Mouse (Mus musculus): ENCODE results near the gene Cyp4f16. TPM values are rescaled to one million over a fixed set of nuclear protein-coding genes. Genes with fewer than 3 reads are reported as not detected.
"Not testable (repeated sequence)": the region's sequence is repeated elsewhere in the genome, so short reads cannot be mapped to it uniquely, and the experiment has no call there.

The Cyp4f16 gene
- polyA plus RNA-seq, 1 experiment from 2014 or later = 58.5 TPM

DNA sequence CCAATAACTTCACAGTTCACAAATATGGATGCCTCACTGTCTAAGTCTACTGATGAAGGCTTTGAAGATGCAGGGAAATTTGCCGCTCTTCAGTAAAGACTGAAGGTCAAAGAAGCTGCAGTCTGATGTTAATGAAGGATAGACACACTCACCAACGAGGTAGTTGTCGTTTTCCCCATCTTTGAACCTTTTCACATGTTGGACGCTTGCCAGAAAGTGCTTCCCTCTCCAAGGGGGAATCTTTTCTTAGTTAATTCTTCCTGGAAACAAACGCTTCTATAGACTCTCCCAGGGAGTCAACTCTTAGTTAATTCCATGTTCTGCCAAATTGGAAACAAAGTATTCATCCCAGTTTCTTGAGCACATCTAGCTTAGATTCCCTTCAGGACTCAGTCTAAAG, 20.2 kb upstream of the Cyp4f16 start:
- Histone ChIP-seq H3K4me1 (ENCODE audit: control insufficient read depth, insufficient read depth, low read length) (no peaks in the 10 kb centered on the region), H3K27ac (ENCODE audit: low read length) (no peak overlapping the region), H3K9ac (ENCODE audit: low read depth, low read length) (no peak overlapping the region), H3K4me2 (ENCODE audit: low read depth, low read length) (no peak overlapping the region), H3K27me3 (replicated peaks; ENCODE audit: control insufficient read depth, insufficient read depth, low read length) (no peaks in the 10 kb centered on the region), H3K9me3 (ENCODE audit: control insufficient read depth, low read length) (no peaks in the 10 kb centered on the region), H3K36me3 (ENCODE audit: control insufficient read depth, insufficient read depth, low read length) (no peaks in the 10 kb centered on the region), H3K4me3 (ENCODE audit: low read length) (no peak overlapping the region)
- 86% methylated on average over 5 of the region's 5 CpGs for WGBS
- ATAC-seq = no peak

DNA sequence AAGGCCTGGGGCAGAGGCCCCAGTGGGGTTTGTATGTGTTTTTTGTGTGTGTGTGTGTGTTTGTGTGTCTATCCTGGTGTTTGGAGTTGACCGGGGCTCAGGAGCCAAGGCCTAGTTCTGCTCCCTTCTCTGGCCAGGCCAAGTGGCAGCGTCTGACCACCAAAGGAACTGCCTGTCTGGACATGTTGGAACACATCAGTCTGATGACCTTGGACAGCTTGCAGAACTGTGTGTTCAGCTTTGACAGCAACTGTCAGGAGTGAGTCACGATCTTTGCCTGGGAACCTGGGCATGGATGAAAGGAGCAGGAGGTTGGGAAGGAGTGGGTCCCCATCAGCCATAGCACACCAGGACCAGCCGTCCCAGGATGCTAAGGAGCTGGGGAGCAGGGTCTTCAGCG, 14.4 kb upstream of the Cyp4f16 start:
- no peak for ATAC-seq
- 83% methylated on average over 5 of the region's 5 CpGs for WGBS
- no peak overlapping the region for H3K27ac ChIP-seq (ENCODE audit: low read length)

DNA sequence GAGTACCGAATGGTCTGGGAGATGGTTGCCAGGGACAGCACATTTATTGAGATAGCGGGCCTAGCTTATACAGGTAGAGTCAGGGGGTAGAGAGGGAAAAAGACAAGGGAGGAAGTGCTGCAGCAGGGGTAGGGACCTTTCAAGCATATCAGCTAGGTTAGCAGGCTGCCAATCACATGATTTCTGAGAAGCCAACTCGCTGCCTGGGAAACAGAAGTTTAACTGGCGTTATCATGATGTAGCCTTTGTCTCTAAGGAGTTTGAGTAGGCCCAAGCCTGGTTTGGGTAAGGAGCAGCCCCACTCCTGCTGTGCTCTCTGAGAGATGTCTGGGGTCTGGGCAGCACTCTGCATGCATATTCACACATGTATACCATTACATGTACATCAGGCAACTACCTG, 14.0 kb upstream of the Cyp4f16 start:
- Histone ChIP-seq H3K4me2 (ENCODE audit: low read depth, low read length) (no peak overlapping the region), H3K27ac (ENCODE audit: low read length) (no peak overlapping the region), H3K4me1 (ENCODE audit: control insufficient read depth, insufficient read depth, low read length) (no peaks in the 10 kb centered on the region), H3K27me3 (replicated peaks; ENCODE audit: control insufficient read depth, insufficient read depth, low read length) (no peaks in the 10 kb centered on the region), H3K9ac (ENCODE audit: low read depth, low read length) (no peak overlapping the region), H3K4me3 (ENCODE audit: low read length) (no peak overlapping the region), H3K36me3 (ENCODE audit: control insufficient read depth, insufficient read depth, low read length) (no peaks in the 10 kb centered on the region), H3K9me3 (ENCODE audit: control insufficient read depth, low read length) (no peaks in the 10 kb centered on the region)
- WGBS = 91% methylated on average over 4 of the region's 4 CpGs
- no peak for ATAC-seq

More for the DNA sequence above, 14.4 kb upstream of the Cyp4f16 start:
- H3K27me3 ChIP-seq (replicated peaks; ENCODE audit: control insufficient read depth, insufficient read depth, low read length) = no peaks in the 10 kb centered on the region
- H3K4me2 ChIP-seq (ENCODE audit: low read depth, low read length) = no peak overlapping the region
- H3K9ac ChIP-seq (ENCODE audit: low read depth, low read length) = no peak overlapping the region
- no peaks in the 10 kb centered on the region for H3K36me3 ChIP-seq (ENCODE audit: control insufficient read depth, insufficient read depth, low read length)
- H3K9me3 ChIP-seq (ENCODE audit: control insufficient read depth, low read length) = no peaks in the 10 kb centered on the region
- H3K4me3 ChIP-seq (ENCODE audit: low read length) = no peak overlapping the region
- no peaks in the 10 kb centered on the region for H3K4me1 ChIP-seq (ENCODE audit: control insufficient read depth, insufficient read depth, low read length)

DNA sequence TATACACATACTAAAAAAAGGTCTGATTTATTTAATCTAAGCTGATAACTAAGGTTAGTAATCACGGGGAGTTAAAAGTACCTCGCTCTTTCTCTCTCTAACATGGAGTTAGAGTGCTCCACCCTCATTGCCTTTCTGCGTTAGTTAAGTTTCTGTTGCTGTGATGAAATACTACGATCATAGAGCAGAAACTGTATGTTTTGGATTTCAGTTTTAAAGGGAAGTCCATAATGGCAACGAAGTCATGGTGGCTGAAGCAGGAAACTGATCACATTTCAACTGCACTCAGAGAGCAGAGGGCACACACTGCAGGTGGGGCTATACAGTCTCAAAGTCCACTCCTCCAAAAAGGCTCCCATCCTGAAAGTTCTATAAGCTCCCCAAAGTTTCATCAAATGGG, 13.5 kb upstream of the Cyp4f16 start:
- Histone ChIP-seq H3K4me2 (ENCODE audit: low read depth, low read length) (no peak overlapping the region), H3K9me3 (ENCODE audit: control insufficient read depth, low read length) (no peaks in the 10 kb centered on the region), H3K9ac (ENCODE audit: low read depth, low read length) (no peak overlapping the region), H3K27me3 (replicated peaks; ENCODE audit: control insufficient read depth, insufficient read depth, low read length) (no peaks in the 10 kb centered on the region), H3K4me3 (ENCODE audit: low read length) (no peak overlapping the region), H3K36me3 (ENCODE audit: control insufficient read depth, insufficient read depth, low read length) (no peaks in the 10 kb centered on the region), H3K4me1 (ENCODE audit: control insufficient read depth, insufficient read depth, low read length) (no peaks in the 10 kb centered on the region), H3K27ac (ENCODE audit: low read length) (no peak overlapping the region)
- WGBS = 85% methylated on average over 5 of the region's 5 CpGs
- ATAC-seq = no peak

DNA sequence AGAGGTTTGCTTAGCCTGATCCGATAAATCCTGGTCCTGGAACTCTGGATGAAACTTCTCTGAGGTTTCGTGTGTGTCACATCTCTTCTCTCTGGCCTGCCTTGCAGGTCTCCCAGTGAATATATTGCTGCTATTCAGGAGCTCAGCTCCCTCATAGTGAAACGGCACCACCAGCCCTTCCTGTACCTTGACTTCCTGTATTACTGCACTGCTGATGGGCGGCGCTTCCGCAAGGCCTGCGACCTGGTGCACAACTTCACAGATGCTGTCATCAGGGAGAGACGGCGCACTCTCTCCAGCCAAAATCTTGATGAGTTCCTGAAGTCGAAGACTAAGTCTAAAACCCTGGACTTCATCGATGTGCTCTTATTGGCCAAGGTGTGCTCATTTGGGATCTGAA, 12.5 kb upstream of the Cyp4f16 start:
- no peaks in the 10 kb centered on the region for H3K4me1 ChIP-seq (ENCODE audit: control insufficient read depth, insufficient read depth, low read length)
- H3K27ac ChIP-seq (ENCODE audit: low read length) = no peak overlapping the region
- no peaks in the 10 kb centered on the region for H3K9me3 ChIP-seq (ENCODE audit: control insufficient read depth, low read length)
- no peak overlapping the region for H3K9ac ChIP-seq (ENCODE audit: low read depth, low read length)
- H3K27me3 ChIP-seq (replicated peaks; ENCODE audit: control insufficient read depth, insufficient read depth, low read length) = no peaks in the 10 kb centered on the region
- no peak overlapping the region for H3K4me2 ChIP-seq (ENCODE audit: low read depth, low read length)
- ATAC-seq = no peak
- 89% methylated on average over 11 of the region's 11 CpGs for WGBS
- H3K36me3 ChIP-seq (ENCODE audit: control insufficient read depth, insufficient read depth, low read length) = no peaks in the 10 kb centered on the region
- H3K4me3 ChIP-seq (ENCODE audit: low read length) = no peak overlapping the region

DNA sequence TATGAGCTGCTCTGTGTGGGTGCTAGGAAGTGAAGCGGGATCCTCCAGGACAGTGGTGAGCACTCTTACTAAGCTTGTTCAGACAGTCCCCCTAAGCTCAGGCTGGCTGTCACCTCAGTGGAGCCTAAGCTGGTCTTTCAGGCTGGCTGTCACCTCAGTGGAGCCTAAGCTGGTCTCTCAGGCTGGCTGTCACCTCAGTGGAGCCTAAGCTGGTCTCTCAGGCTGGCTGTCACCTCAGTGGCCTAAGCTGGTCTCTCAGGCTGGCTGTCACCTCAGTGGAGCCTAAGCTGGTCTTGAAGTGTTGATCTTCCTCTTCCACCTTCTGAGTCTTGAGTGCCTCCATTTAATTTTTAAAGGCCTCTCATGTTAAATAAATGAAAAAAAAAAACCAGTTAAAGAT, 10.0 kb upstream of the Cyp4f16 start:
- 100% methylated on average over 1 of the region's 1 CpGs for WGBS
- H3K4me2 ChIP-seq (ENCODE audit: low read depth, low read length); H3K27ac ChIP-seq (ENCODE audit: low read length); ATAC-seq; H3K9me3 ChIP-seq (ENCODE audit: control insufficient read depth, low read length); H3K27me3 ChIP-seq (replicated peaks; ENCODE audit: control insufficient read depth, insufficient read depth, low read length); H3K4me3 ChIP-seq (ENCODE audit: low read length); H3K36me3 ChIP-seq (ENCODE audit: control insufficient read depth, insufficient read depth, low read length); H3K4me1 ChIP-seq (ENCODE audit: control insufficient read depth, insufficient read depth, low read length); H3K9ac ChIP-seq (ENCODE audit: low read depth, low read length): not testable (repeated sequence)

DNA sequence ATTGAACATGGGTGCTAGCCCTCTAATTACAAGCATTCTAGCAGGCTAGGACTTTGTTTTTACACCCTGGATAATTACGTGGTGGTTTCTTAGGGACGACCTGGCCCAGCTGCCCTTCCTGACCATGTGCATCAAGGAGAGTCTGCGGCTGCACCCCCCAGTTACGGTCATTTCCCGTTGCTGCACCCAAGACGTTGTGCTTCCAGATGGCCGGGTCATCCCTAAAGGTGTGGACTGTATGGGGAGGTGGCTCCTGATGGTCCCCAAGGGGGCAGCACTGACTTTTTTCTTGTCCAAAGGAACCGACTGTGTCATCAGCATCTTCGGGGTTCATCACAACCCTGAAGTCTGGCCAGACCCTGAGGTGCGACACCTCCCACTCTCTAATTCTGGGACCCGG, 8.6 kb upstream of the Cyp4f16 start:
- no peak for ATAC-seq
- H3K4me2 ChIP-seq (ENCODE audit: low read depth, low read length) = peak overlapping the region; percentile 59

DNA sequence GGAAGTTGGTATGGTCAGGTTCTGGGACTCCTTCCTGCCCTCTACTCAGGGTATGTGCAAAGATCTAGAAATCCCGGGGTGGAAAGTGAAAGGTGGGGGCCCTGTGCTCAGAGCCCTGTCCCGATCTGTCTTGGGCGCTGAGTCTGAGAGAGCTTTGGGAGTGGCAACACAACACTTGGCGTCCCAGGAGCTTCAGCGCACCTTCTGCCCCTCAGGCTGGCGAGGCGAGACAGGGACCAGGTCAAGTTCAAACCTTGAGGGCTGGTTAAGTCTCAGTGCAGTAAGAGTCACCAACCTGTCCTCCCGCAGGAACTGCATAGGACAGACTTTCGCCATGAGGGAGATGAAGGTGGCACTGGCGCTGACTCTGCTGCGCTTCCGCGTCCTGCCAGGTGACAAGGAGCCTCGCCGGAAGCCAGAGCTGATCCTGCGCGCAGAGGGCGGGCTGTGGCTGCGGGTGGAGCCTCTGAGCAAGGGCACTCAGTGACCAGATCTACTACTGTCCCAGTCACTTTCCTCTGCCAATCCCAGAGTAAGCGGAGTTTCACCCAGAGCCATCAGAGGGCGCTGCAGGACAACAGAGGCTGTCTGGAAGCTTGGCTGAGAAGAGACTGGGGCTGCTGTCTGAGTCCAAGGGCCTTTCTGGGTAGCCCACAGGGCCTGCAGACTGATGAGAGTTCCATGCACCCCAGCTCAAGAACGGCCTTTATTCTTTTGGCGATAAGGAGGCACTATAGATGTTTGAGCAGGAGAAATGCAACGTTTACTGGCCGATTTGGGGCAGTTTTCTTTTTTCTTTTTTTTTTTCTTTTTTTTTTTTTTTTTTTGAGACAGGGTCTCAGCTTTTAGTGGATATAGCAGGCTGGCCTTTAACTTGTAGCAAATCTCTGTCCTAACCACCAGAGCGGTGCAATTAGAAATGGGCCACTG, 7.7 kb upstream of the Cyp4f16 start:
- Histone ChIP-seq H3K4me3 (ENCODE audit: low read length) (peak overlapping the region; percentile 48), H3K4me1 (ENCODE audit: control insufficient read depth, insufficient read depth, low read length) (no peaks in the 10 kb centered on the region), H3K9me3 (ENCODE audit: control insufficient read depth, low read length) (no peaks in the 10 kb centered on the region), H3K27ac (ENCODE audit: low read length) (peak overlapping the region; percentile 48; the same call in 1 of the 2 replicates), H3K9ac (ENCODE audit: low read depth, low read length) (peak overlapping the region; percentile 67), H3K27me3 (replicated peaks; ENCODE audit: control insufficient read depth, insufficient read depth, low read length) (no peaks in the 10 kb centered on the region), H3K36me3 (ENCODE audit: control insufficient read depth, insufficient read depth, low read length) (no peaks in the 10 kb centered on the region), H3K4me2 (ENCODE audit: low read depth, low read length) (peak overlapping the region; percentile 59)
- 15% methylated on average over 26 of the region's 26 CpGs for WGBS
- peak; percentile 98 for ATAC-seq

More for the DNA sequence above, 8.6 kb upstream of the Cyp4f16 start:
- Histone ChIP-seq H3K36me3 (ENCODE audit: control insufficient read depth, insufficient read depth, low read length) (no peaks in the 10 kb centered on the region), H3K27me3 (replicated peaks; ENCODE audit: control insufficient read depth, insufficient read depth, low read length) (no peaks in the 10 kb centered on the region), H3K4me1 (ENCODE audit: control insufficient read depth, insufficient read depth, low read length) (no peaks in the 10 kb centered on the region), H3K4me3 (ENCODE audit: low read length) (peak overlapping the region; percentile 48), H3K27ac (ENCODE audit: low read length) (no peak overlapping the region), H3K9ac (ENCODE audit: low read depth, low read length) (peak overlapping the region; percentile 67; the same call in 1 of the 2 replicates), H3K9me3 (ENCODE audit: control insufficient read depth, low read length) (no peaks in the 10 kb centered on the region)
- 85% methylated on average over 11 of the region's 11 CpGs for WGBS

DNA sequence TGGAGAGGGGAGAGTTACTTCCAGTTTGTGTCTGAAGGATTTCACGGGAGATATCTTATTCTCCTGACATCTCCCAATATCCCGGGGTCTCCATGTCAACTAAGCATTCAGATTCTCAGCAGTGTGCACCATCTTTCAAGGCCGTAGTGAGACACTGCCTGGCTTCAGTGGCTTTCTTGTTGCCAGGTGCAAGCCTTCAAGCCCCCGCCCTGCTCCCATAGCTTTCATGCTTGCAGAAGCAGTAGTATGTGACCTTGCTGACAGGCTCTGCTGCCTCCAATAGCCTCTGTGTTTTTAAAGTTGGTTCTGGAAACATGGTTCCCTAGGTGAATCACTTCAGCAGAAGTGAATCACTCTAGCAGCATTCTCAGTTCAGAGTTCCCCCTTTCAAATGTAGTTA, 4.0 kb upstream of the Cyp4f16 start:
- H3K27me3 ChIP-seq (replicated peaks; ENCODE audit: control insufficient read depth, insufficient read depth, low read length); H3K9ac ChIP-seq (ENCODE audit: low read depth, low read length); H3K36me3 ChIP-seq (ENCODE audit: control insufficient read depth, insufficient read depth, low read length); H3K4me1 ChIP-seq (ENCODE audit: control insufficient read depth, insufficient read depth, low read length); H3K9me3 ChIP-seq (ENCODE audit: control insufficient read depth, low read length); H3K27ac ChIP-seq (ENCODE audit: low read length); H3K4me2 ChIP-seq (ENCODE audit: low read depth, low read length); ATAC-seq; H3K4me3 ChIP-seq (ENCODE audit: low read length): not testable (repeated sequence)
- WGBS = 61% methylated on average over 4 of the region's 4 CpGs
